Mouse (Mus musculus): Measurements from ENCODE around the gene Tbx15.

GRCm38 (mm10) chr3:99379616-99380250 lies 139.6 kb downstream of the Tbx15 start:
- TF ChIP-seq MAFK (IDR thresholded peaks at IDR 0.05; ENCODE audit: insufficient read depth, low read depth, low read length) (no peak), HCFC1 (IDR thresholded peaks at IDR 0.05; ENCODE audit: borderline replicate concordance, insufficient read depth, low read length) (no peak), ZNF384 (IDR thresholded peaks at IDR 0.05; ENCODE audit: low read depth, low read length) (no peak)
